Mouse (Mus musculus): ENCODE results near the gene Klhl20. TPM values are rescaled to one million over a fixed set of nuclear protein-coding genes. Genes with fewer than 3 reads are reported as not detected.
A peak's percentile ranks its signal among the peaks of the same experiment; 100 is the strongest.

The Klhl20 gene
- polyA plus RNA-seq, 1 experiment from 2014 or later = 12.0 TPM

- Histone ChIP-seq H3K9ac (no peak overlapping the region), H3K4me3 (replicated peaks) (no peak overlapping the region), H3K27me3 (replicated peaks) (no peaks in the 10 kb centered on the region), H3K27ac (no peak overlapping the region), H3K9me3 (no peaks in the 10 kb centered on the region), H3K36me3 (no peaks in the 10 kb centered on the region), H3K4me1 (replicated peaks) (0 out of 2 replicates have a peak, but pooled peaks cover 3% of the 10 kb centered on the region), H3K4me2 (replicated peaks) (no peak overlapping the region)
- WGBS = 93% methylated on average over 2 of the region's 2 CpGs
- ATAC-seq = no peak
Observed at GRCm38 (mm10) chr1:161139496-161139895, 8.2 kb upstream of the Klhl20 start.

GRCm38 (mm10) chr1:161126461-161126860 is 4.8 kb downstream of the Klhl20 start:
- H3K27me3 ChIP-seq (replicated peaks) = no peaks in the 10 kb centered on the region
- H3K9ac ChIP-seq = no peak overlapping the region
- no peak overlapping the region for H3K4me2 ChIP-seq (replicated peaks)
- H3K4me1 ChIP-seq (replicated peaks) = no peaks in the 10 kb centered on the region
- no peaks in the 10 kb centered on the region for H3K9me3 ChIP-seq
- H3K27ac ChIP-seq = no peak overlapping the region
- H3K4me3 ChIP-seq (replicated peaks) = no peak overlapping the region
- 81% methylated on average over 1 of the region's 1 CpGs for WGBS
- H3K36me3 ChIP-seq = no peaks in the 10 kb centered on the region
- ATAC-seq = no peak

- Histone ChIP-seq H3K4me3 (replicated peaks) (no peak overlapping the region), H3K27me3 (replicated peaks) (no peaks in the 10 kb centered on the region), H3K4me1 (replicated peaks) (no peaks in the 10 kb centered on the region), H3K36me3 (no peaks in the 10 kb centered on the region), H3K27ac (no peak overlapping the region), H3K4me2 (replicated peaks) (no peak overlapping the region), H3K9me3 (no peaks in the 10 kb centered on the region), H3K9ac (no peak overlapping the region)
- ATAC-seq = no peak
- 88% methylated on average over 10 of the region's 10 CpGs for WGBS
Observed at GRCm38 (mm10) chr1:161122661-161123418, 8.5 kb downstream of the Klhl20 start.

- peak; percentile 43; the same call in 1 of the 2 replicates for ATAC-seq
- Histone ChIP-seq H3K36me3 (no peaks in the 10 kb centered on the region; the same call in 1 of the 2 replicates), H3K4me2 (replicated peaks) (no peak overlapping the region), H3K9ac (no peak overlapping the region), H3K4me1 (replicated peaks) (no peaks in the 10 kb centered on the region), H3K9me3 (no peaks in the 10 kb centered on the region), H3K27ac (no peak overlapping the region), H3K27me3 (replicated peaks) (no peaks in the 10 kb centered on the region), H3K4me3 (replicated peaks) (no peak overlapping the region)
Observed at GRCm38 (mm10) chr1:161114591-161114990, 16.7 kb downstream of the Klhl20 start.

GRCm38 (mm10) chr1:161109216-161109615 is 22.1 kb downstream of the Klhl20 start:
- Histone ChIP-seq H3K36me3 (peaks cover 8% of the 10 kb centered on the region; the same call in 1 of the 2 replicates), H3K9me3 (no peaks in the 10 kb centered on the region), H3K9ac (no peak overlapping the region), H3K4me1 (replicated peaks) (no peaks in the 10 kb centered on the region), H3K4me3 (replicated peaks) (no peak overlapping the region), H3K4me2 (replicated peaks) (no peak overlapping the region), H3K27me3 (replicated peaks) (no peaks in the 10 kb centered on the region), H3K27ac (no peak overlapping the region)
- 79% methylated on average over 8 of the region's 8 CpGs for WGBS
- ATAC-seq = no peak

- Histone ChIP-seq H3K27ac (no peak overlapping the region), H3K9ac (no peak overlapping the region), H3K4me3 (replicated peaks) (no peak overlapping the region), H3K4me1 (replicated peaks) (no peaks in the 10 kb centered on the region), H3K36me3 (peaks cover 2% of the 10 kb centered on the region; the same call in 1 of the 2 replicates), H3K27me3 (replicated peaks) (no peaks in the 10 kb centered on the region), H3K4me2 (replicated peaks) (no peak overlapping the region), H3K9me3 (no peaks in the 10 kb centered on the region)
- 75% methylated on average over 1 of the region's 1 CpGs for WGBS
- ATAC-seq = no peak
Observed at GRCm38 (mm10) chr1:161103842-161104241, 27.5 kb downstream of the Klhl20 start.

- no peak overlapping the region for H3K27ac ChIP-seq
- no peaks in the 10 kb centered on the region for H3K4me1 ChIP-seq (replicated peaks)
- WGBS = 99% methylated on average over 4 of the region's 4 CpGs
- no peaks in the 10 kb centered on the region for H3K36me3 ChIP-seq
- ATAC-seq = no peak
- H3K9ac ChIP-seq = no peak overlapping the region
- H3K4me3 ChIP-seq (replicated peaks) = no peak overlapping the region
- no peaks in the 10 kb centered on the region for H3K27me3 ChIP-seq (replicated peaks)
- no peaks in the 10 kb centered on the region for H3K9me3 ChIP-seq
- no peak overlapping the region for H3K4me2 ChIP-seq (replicated peaks)
Observed at GRCm38 (mm10) chr1:161099721-161100405, 31.4 kb downstream of the Klhl20 start.

- 93% methylated on average over 3 of the region's 3 CpGs for WGBS
- peaks cover 6% of the 10 kb centered on the region; the same call in 1 of the 2 replicates for H3K36me3 ChIP-seq
- ATAC-seq = no peak
Observed at GRCm38 (mm10) chr1:161077243-161077642, 54.1 kb downstream of the Klhl20 start.

GRCm38 (mm10) chr1:161076238-161076637 is 55.1 kb downstream of the Klhl20 start:
- H3K27me3 ChIP-seq (replicated peaks) = no peaks in the 10 kb centered on the region
- H3K9me3 ChIP-seq = no peaks in the 10 kb centered on the region
- 62% methylated on average over 6 of the region's 6 CpGs for WGBS
- H3K4me2 ChIP-seq (replicated peaks) = no peak overlapping the region; the same call in 1 of the 2 replicates
- peak; percentile 88 for ATAC-seq
- H3K9ac ChIP-seq = no peak overlapping the region
- peaks cover 4% of the 10 kb centered on the region; the same call in 1 of the 2 replicates for H3K36me3 ChIP-seq
- H3K4me1 ChIP-seq (replicated peaks) = peaks cover 20% of the 10 kb centered on the region
- no peak overlapping the region for H3K4me3 ChIP-seq (replicated peaks)
- no peak overlapping the region for H3K27ac ChIP-seq

More at GRCm38 (mm10) chr1:161077243-161077642, 54.1 kb downstream of the Klhl20 start:
- Histone ChIP-seq H3K4me1 (replicated peaks) (peaks cover 16% of the 10 kb centered on the region), H3K27ac (no peak overlapping the region), H3K4me2 (replicated peaks) (no peak overlapping the region), H3K9ac (no peak overlapping the region), H3K9me3 (no peaks in the 10 kb centered on the region), H3K27me3 (replicated peaks) (no peaks in the 10 kb centered on the region), H3K4me3 (replicated peaks) (no peak overlapping the region)

GRCm38 (mm10) chr1:161071272-161071620 is 60.1 kb downstream of the Klhl20 start:
- H3K36me3 ChIP-seq = no peaks in the 10 kb centered on the region
- H3K9me3 ChIP-seq = no peaks in the 10 kb centered on the region
- H3K4me3 ChIP-seq (replicated peaks) = peak overlapping the region; percentile 79
- ATAC-seq = no peak
- H3K27me3 ChIP-seq (replicated peaks) = no peaks in the 10 kb centered on the region
- peak overlapping the region; percentile 75; the same call in 1 of the 2 replicates for H3K27ac ChIP-seq
- peaks cover 20% of the 10 kb centered on the region for H3K4me1 ChIP-seq (replicated peaks)
- WGBS = 0% methylated on average over 12 of the region's 12 CpGs
- peak overlapping the region; percentile 77 for H3K9ac ChIP-seq
- H3K4me2 ChIP-seq (replicated peaks) = peak overlapping the region; percentile 78

GRCm38 (mm10) chr1:161070352-161071271 is 60.7 kb downstream of the Klhl20 start, which contains the start of the genes Dars2 and Cenpl:
TSS of gene Dars2 (minus strand) at chr1:161070658.
TSS of gene Cenpl (plus strand) at chr1:161070713.
- peak; percentile 99 for ATAC-seq
- Histone ChIP-seq H3K4me3 (replicated peaks) (peak within 1 kb of the TSS; percentile 79), H3K4me2 (replicated peaks) (peak within 1 kb of the TSS; percentile 78), H3K27ac (peak within 1 kb of the TSS; percentile 75), H3K36me3 (no peaks in the 10 kb centered on the region), H3K9me3 (no peaks in the 10 kb centered on the region), H3K4me1 (replicated peaks) (peaks cover 20% of the 10 kb centered on the region), H3K9ac (peak within 1 kb of the TSS; percentile 77), H3K27me3 (replicated peaks) (no peaks in the 10 kb centered on the region)
- under 1% methylated on average over 57 of the region's 57 CpGs for WGBS

GRCm38 (mm10) chr1:161063351-161063750 is 68.0 kb downstream of the Klhl20 start:
- H3K9me3 ChIP-seq = no peaks in the 10 kb centered on the region
- no peak overlapping the region for H3K9ac ChIP-seq
- whole genome bisulfite sequencing = 79% methylated on average over 1 of the region's 1 CpGs
- H3K4me1 ChIP-seq (replicated peaks) = no peaks in the 10 kb centered on the region
- no peaks in the 10 kb centered on the region for H3K27me3 ChIP-seq (replicated peaks)
- no peak for ATAC-seq
- H3K36me3 ChIP-seq = no peaks in the 10 kb centered on the region
- no peak overlapping the region for H3K27ac ChIP-seq
- no peak overlapping the region for H3K4me2 ChIP-seq (replicated peaks)
- no peak overlapping the region for H3K4me3 ChIP-seq (replicated peaks)

Data from intestine, embryonic 15.5 days (tissue).